Mouse (Mus musculus): ENCODE results near the gene Stac.

- TF ChIP-seq CTCF (IDR thresholded peaks at IDR 0.05): no peak
- TF ChIP-seq EP300 (IDR thresholded peaks at IDR 0.05; ENCODE audit: insufficient read depth, low read depth, low read length): no peak
- no peak for TF ChIP-seq POLR2A (IDR thresholded peaks at IDR 0.05; ENCODE audit: insufficient read depth, low read depth, low read length)
Measured at GRCm38 (mm10) chr9:111644228-111644627, 45.9 kb downstream of the Stac start.
